Mouse (Mus musculus): Measurements from ENCODE around the gene Lrriq1. TPM values are rescaled to one million over a fixed set of nuclear protein-coding genes. Genes with fewer than 3 reads are reported as not detected.

Gene Lrriq1
- not detected for total RNA-seq (2023)

DNA sequence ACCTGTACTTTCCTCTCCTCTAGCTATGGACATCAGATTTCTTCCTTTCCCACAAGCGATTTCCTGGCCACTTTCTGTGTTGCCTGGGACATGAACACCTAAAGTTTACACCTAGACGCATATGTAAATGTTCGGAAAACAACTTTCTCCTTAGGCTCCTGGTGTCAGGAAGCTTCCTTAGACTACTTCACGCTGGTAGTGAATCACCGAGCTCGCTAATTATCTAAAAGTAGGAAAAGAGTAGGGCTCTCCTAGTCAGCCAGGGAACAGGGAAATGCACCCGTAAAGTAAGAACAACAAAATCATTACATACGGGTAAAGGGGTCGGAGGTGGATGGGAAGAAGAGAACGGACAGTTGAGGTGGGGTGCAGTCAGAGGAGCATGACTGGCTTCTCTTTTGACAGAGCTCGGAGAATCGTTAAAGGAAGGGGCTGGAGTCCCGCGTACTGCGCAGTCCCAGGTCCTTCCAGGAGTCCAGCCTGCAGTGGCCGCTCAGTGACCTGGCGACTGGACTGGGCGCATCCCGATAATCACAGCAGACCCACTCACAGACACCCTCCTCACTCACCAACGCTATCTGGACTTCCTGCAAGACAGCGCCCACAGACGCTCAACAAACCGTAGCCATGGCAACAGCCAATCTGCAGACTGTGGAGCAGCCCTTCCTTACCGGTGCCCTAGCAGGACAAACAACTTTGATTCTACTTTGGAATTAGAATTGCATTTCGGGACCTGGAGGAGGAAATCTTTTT, at the start of gene Lrriq1:
Gene Lrriq1, minus strand, starts transcription at position 616 of the 753 bp plus-strand sequence.

DNA sequence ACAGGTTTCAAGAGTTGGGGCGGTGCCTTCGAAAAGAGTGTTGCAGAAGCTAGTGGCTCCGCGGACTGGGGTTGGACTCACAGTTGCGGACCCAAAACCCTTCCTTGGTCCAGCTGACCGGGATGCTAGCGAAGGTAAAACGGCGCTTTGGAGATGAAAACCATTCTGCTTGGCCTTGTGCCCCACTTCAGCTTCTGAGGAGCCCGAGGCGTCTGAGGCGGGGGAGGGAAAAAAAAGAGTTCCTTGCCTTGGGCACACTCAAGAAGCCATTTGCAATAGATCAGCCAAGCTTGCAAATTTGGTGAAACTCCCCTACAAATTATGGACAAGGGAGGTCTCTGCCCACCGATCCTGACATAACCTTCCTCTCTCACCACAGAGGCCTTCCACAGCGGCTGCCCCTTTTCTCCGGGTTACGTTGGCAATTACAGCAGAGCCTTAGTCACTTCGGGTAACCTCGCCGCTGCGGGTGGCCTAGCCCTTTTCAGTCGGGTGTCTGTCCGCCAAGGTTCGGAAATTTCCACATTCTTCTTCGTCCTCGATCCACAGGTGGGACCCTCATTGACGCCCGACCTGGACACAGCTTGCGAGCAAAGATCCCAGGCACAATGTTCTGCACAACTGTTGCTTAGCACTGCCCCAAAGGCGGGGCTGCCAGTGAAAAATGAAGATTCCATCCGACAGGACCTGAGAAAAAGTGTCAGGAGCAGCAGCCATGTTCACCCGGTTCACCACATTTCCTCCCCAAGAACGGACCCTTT, 206.2 kb downstream of the Lrriq1 start, which contains the start of gene Alx1:
Gene Alx1, minus strand, starts transcription at position 486 of the 761 bp plus-strand sequence.

Other genes starting within 250 kb of the Lrriq1 start
- gene Alx1, start 206.1 kb downstream of the Lrriq1 start, total RNA-seq (2023), result not detected
- gene Slc6a15, start 131.5 kb upstream of the Lrriq1 start, total RNA-seq (2023), result not detected